Mouse (Mus musculus) heart, postnatal 25 days (tissue): Measurements from ENCODE around the gene Acot11. TPM values are rescaled to one million over a fixed set of nuclear protein-coding genes. Genes with fewer than 3 reads are reported as not detected.
A peak's percentile ranks its signal among the peaks of the same experiment; 100 is the strongest.

Experiments
- DNase-seq: peaks from one replicate; pipeline ENCODE4 v3.0.0; 2022; ENCODE audit warnings: low spot score
- intact Hi-C: fragments of 180-260 bp; cut with DNase I; formaldehyde crosslinking; loops from one replicate; pipeline ENCODE4 v1.15.1; 2025
- total RNA-seq, 2 experiments: library from RNA; stranded (reverse); gene quantifications; 2 replicates each; pipeline ENCODE4 v1.2.3; 2021

Acot11 gene
- total RNA-seq: 10 to 100 TPM; 28.6 to 37.1 TPM

- peak; percentile 62 for DNase-seq
- intact Hi-C loops: loop anchor here (2.0 kb wide), 1 partner anchor 358 kb away; no protein-coding TSS in a partner anchor
Measured at GRCm38 (mm10) chr4:106804910-106805274, at the start of gene Acot11. Gene Acot11 (minus strand): TSS chr4:106804998.

- DNase-seq: no peak
- intact Hi-C loops: no loop called here
Measured at GRCm38 (mm10) chr4:106848290-106849092, 43.7 kb upstream of the Acot11 start.

- DNase-seq: peak; percentile 58
- intact Hi-C loops: no loop called here
Measured at GRCm38 (mm10) chr4:106847591-106848289, 42.9 kb upstream of the Acot11 start.

GRCm38 (mm10) chr4:106842561-106842960, 37.8 kb upstream of the Acot11 start:
- intact Hi-C loops: no loop called here
- DNase-seq: no peak

- DNase-seq: no peak
- intact Hi-C loops: loop anchor here (2.0 kb wide), 1 partner anchor 225 kb away; the partner anchor contains the start of genes Cyb5rl and Mrpl37
Measured at GRCm38 (mm10) chr4:106841856-106842255, 37.1 kb upstream of the Acot11 start.

- DNase-seq: no peak
- intact Hi-C loops: loop anchor here (2.0 kb wide), 1 partner anchor 225 kb away; the partner anchor contains the start of genes Cyb5rl and Mrpl37
Measured at GRCm38 (mm10) chr4:106841303-106841702, 36.5 kb upstream of the Acot11 start.

GRCm38 (mm10) chr4:106840651-106841145, 35.9 kb upstream of the Acot11 start:
- DNase-seq: no peak
- intact Hi-C loops: loop anchor here (1.0 to 2.0 kb wide), 2 partner anchors 69 to 226 kb away; partner anchors contain the start of genes Cyb5rl and Mrpl37

- intact Hi-C loops: loop anchor here (1.0 to 2.0 kb wide), 4 partner anchors 69 to 324 kb away; partner anchors contain the start of genes Cyb5rl and Mrpl37
- DNase-seq: peak; percentile 79
Measured at GRCm38 (mm10) chr4:106839964-106840611, 35.3 kb upstream of the Acot11 start.

GRCm38 (mm10) chr4:106839254-106839834, 34.5 kb upstream of the Acot11 start:
- DNase-seq: no peak
- intact Hi-C loops: loop anchor here (1.0 kb wide), 2 partner anchors 149 to 325 kb away; no protein-coding TSS in a partner anchor

GRCm38 (mm10) chr4:106838548-106839253, 33.9 kb upstream of the Acot11 start:
- DNase-seq: peak; percentile 91
- intact Hi-C loops: loop anchor here (1.0 kb wide), 2 partner anchors 150 to 326 kb away; no protein-coding TSS in a partner anchor

- peak; percentile 64 for DNase-seq
- intact Hi-C loops: no loop called here
Measured at GRCm38 (mm10) chr4:106837964-106838363, 33.2 kb upstream of the Acot11 start.

GRCm38 (mm10) chr4:106837425-106837824, 32.6 kb upstream of the Acot11 start:
- DNase-seq: no peak
- intact Hi-C loops: no loop called here

GRCm38 (mm10) chr4:106830545-106831112, 25.8 kb upstream of the Acot11 start:
- no peak for DNase-seq
- intact Hi-C loops: no loop called here

- DNase-seq: peak; percentile 67
- intact Hi-C loops: no loop called here
Measured at GRCm38 (mm10) chr4:106827738-106828361, 23.1 kb upstream of the Acot11 start.

- intact Hi-C loops: no loop called here
- DNase-seq: no peak
Measured at GRCm38 (mm10) chr4:106825229-106825628, 20.4 kb upstream of the Acot11 start.

- no peak for DNase-seq
- intact Hi-C loops: no loop called here
Measured at GRCm38 (mm10) chr4:106819404-106819803, 14.6 kb upstream of the Acot11 start.

GRCm38 (mm10) chr4:106818332-106818731, 13.5 kb upstream of the Acot11 start:
- DNase-seq: no peak
- intact Hi-C loops: no loop called here

GRCm38 (mm10) chr4:106817017-106817416, 12.2 kb upstream of the Acot11 start:
- no peak for DNase-seq
- intact Hi-C loops: no loop called here
